Mouse (Mus musculus) lung, postnatal 14 days (tissue): ENCODE measurements around the gene Rasgef1a.

Source experiments
- DNase-seq: peaks from one replicate; pipeline ENCODE4 v3.0.0; 2021

Gene Rasgef1a

GRCm38 (mm10) chr6:118138731-118139709 is 127.8 kb downstream of the Rasgef1a start, which contains the start of gene Csgalnact2:
Csgalnact2 (minus strand) TSS chr6:118139140.
- DNase-seq, result peak; percentile 96

- no peak for DNase-seq
These were observed 129.7 kb downstream of the Rasgef1a start for GRCm38 (mm10) chr6:118140961-118141360.
